Mouse (Mus musculus) forebrain, postnatal 0 days (tissue): ENCODE measurements at regions not wholly inside any gene's neighbourhood (a gene's known extent, or its start where the extent isn't known, plus 50 kb on each side); places are given as distances from the start of the nearest gene placed in this dataset.

Experiments
- ATAC-seq: fragments of 200-750 bp; cut with Nextera tagmentation; 2 replicates; pipeline ENCODE4 v1.8.0; 2017; ENCODE audit warnings: mild to moderate bottlenecking, moderate library complexity
- DNase-seq: peaks from one replicate; pipeline ENCODE4 v3.0.0-alpha.2; 2015
- H3K27ac ChIP-seq: fragments of 300-500 bp; sonication (generic); 2 replicates; pipeline ENCODE4 v1.5.1; 2014; ENCODE audit warnings: low read depth, mild to moderate bottlenecking, antibody characterized with exemption, low read length, moderate library complexity, mixed read lengths
- H3K27me3 ChIP-seq: fragments of 300-500 bp; sonication (generic); 2 replicates; pipeline ENCODE4 v1.6.1; 2014; ENCODE audit warnings: mild to moderate bottlenecking, low read length, mixed read lengths; ENCODE audit not compliant: insufficient read depth
- H3K36me3 ChIP-seq: fragments of 300-500 bp; sonication (generic); 2 replicates; pipeline ENCODE4 v1.6.1; 2014; ENCODE audit warnings: mild to moderate bottlenecking, moderate library complexity; ENCODE audit not compliant: insufficient read depth
- H3K4me1 ChIP-seq: fragments of 300-500 bp; sonication (generic); 2 replicates; pipeline ENCODE4 v1.6.1; 2014; ENCODE audit warnings: antibody characterized with exemption; ENCODE audit not compliant: insufficient read depth
- H3K4me2 ChIP-seq: fragments of 300-500 bp; sonication (generic); 2 replicates; pipeline ENCODE4 v1.6.1; 2014; ENCODE audit warnings: low read depth, mild to moderate bottlenecking, moderate library complexity
- H3K4me3 ChIP-seq: fragments of 300-500 bp; sonication (generic); 2 replicates; pipeline ENCODE4 v1.5.1; 2014; ENCODE audit warnings: low read depth, low read length, mixed read lengths
- H3K9ac ChIP-seq: fragments of 300-500 bp; sonication (generic); 2 replicates; pipeline ENCODE4 v1.6.1; 2014; ENCODE audit warnings: mild to moderate bottlenecking
- H3K9me3 ChIP-seq: fragments of 300-500 bp; sonication (generic); 2 replicates; pipeline ENCODE4 v1.6.1; 2016; ENCODE audit warnings: low read length
- CTCF ChIP-seq: sonication (generic); IDR thresholded peaks from 2 replicates; pipeline ENCODE4 v1.5.1; 2016; ENCODE audit warnings: antibody characterized with exemption, control low read depth, low read depth
- WGBS: fragments of 180-500 bp; shearing (Covaris S2); extraction: QIAGEN DNeasy Blood & Tissue Kit; methylation state at CpG from one replicate; pipeline ENCODE4 v1.1.7; 2014; 5-methylcytosine and 5-hydroxymethylcytosine counted together

- no peaks in the 10 kb centered on the region for H3K27me3 ChIP-seq
- no peaks in the 10 kb centered on the region for H3K36me3 ChIP-seq
- H3K4me1 ChIP-seq = peaks cover 9% of the 10 kb centered on the region; the same call in 1 of the 2 replicates
- no peak overlapping the region for H3K27ac ChIP-seq
- no peaks in the 10 kb centered on the region for H3K9me3 ChIP-seq
- H3K4me3 ChIP-seq = no peak overlapping the region
- DNase-seq (no peak), ATAC-seq (no peak)
- no peak overlapping the region for H3K4me2 ChIP-seq
- no peak overlapping the region for H3K9ac ChIP-seq
- WGBS = 91% methylated on average over 1 of the region's 1 CpGs
- no peak for TF ChIP-seq CTCF
Observed at GRCm38 (mm10) chr3:21813401-21813800, 263.1 kb upstream of the Tbl1xr1 start.

- Histone ChIP-seq H3K36me3 (no peaks in the 10 kb centered on the region), H3K4me1 (peaks cover 5% of the 10 kb centered on the region; the same call in 1 of the 2 replicates), H3K4me3 (no peak overlapping the region), H3K27me3 (no peaks in the 10 kb centered on the region), H3K9ac (no peak overlapping the region), H3K27ac (no peak overlapping the region), H3K9me3 (no peaks in the 10 kb centered on the region), H3K4me2 (no peak overlapping the region)
- no peak for TF ChIP-seq CTCF
- DNase-seq (peak; percentile 55), ATAC-seq (peak; percentile 63)
- 25% methylated on average over 4 of the region's 4 CpGs for WGBS
Observed at GRCm38 (mm10) chr3:21816968-21817858, 259.2 kb upstream of the Tbl1xr1 start.

- no peaks in the 10 kb centered on the region for H3K36me3 ChIP-seq
- no peak overlapping the region for H3K27ac ChIP-seq
- no peak for DNase-seq
- H3K9ac ChIP-seq = no peak overlapping the region
- 68% methylated on average over 4 of the region's 4 CpGs for WGBS
- H3K27me3 ChIP-seq = no peaks in the 10 kb centered on the region
- TF ChIP-seq CTCF = no peak
- no peak overlapping the region for H3K4me2 ChIP-seq
- no peak overlapping the region for H3K4me3 ChIP-seq
- peaks cover 8% of the 10 kb centered on the region; the same call in 1 of the 2 replicates for H3K4me1 ChIP-seq
- H3K9me3 ChIP-seq = no peaks in the 10 kb centered on the region
- no peak for ATAC-seq
Observed at GRCm38 (mm10) chr3:21819030-21819429, 257.4 kb upstream of the Tbl1xr1 start.

- Histone ChIP-seq H3K9ac (no peak overlapping the region), H3K9me3 (no peaks in the 10 kb centered on the region), H3K36me3 (no peaks in the 10 kb centered on the region), H3K27ac (no peak overlapping the region), H3K4me1 (peaks cover 11% of the 10 kb centered on the region; the same call in 1 of the 2 replicates), H3K27me3 (no peaks in the 10 kb centered on the region), H3K4me3 (no peak overlapping the region), H3K4me2 (no peak overlapping the region)
- WGBS = 67% methylated on average over 3 of the region's 3 CpGs
- no peak for TF ChIP-seq CTCF
- DNase-seq (no peak), ATAC-seq (no peak)
Observed at GRCm38 (mm10) chr3:21820051-21820598, 256.3 kb upstream of the Tbl1xr1 start.

- no peak for ATAC-seq
- Histone ChIP-seq H3K9ac (no peak overlapping the region), H3K4me3 (no peak overlapping the region), H3K27me3 (no peaks in the 10 kb centered on the region), H3K36me3 (no peaks in the 10 kb centered on the region), H3K4me1 (0 out of 2 replicates have a peak, but pooled peaks cover 6% of the 10 kb centered on the region), H3K4me2 (no peak overlapping the region), H3K9me3 (no peaks in the 10 kb centered on the region), H3K27ac (no peak overlapping the region)
- WGBS = 73% methylated on average over 4 of the region's 4 CpGs
- TF ChIP-seq CTCF = no peak
- no peak for DNase-seq
Observed at GRCm38 (mm10) chr3:21822675-21823074, 253.8 kb upstream of the Tbl1xr1 start.

- no peak for DNase-seq
- Histone ChIP-seq H3K27me3 (no peaks in the 10 kb centered on the region), H3K4me1 (0 out of 2 replicates have a peak, but pooled peaks cover 6% of the 10 kb centered on the region), H3K9ac (no peak overlapping the region), H3K36me3 (no peaks in the 10 kb centered on the region), H3K4me3 (no peak overlapping the region), H3K9me3 (no peaks in the 10 kb centered on the region), H3K27ac (no peak overlapping the region), H3K4me2 (no peak overlapping the region)
- no peak for ATAC-seq
- WGBS = 39% methylated on average over 4 of the region's 4 CpGs
- TF ChIP-seq CTCF = no peak
Observed at GRCm38 (mm10) chr3:21823331-21823730, 253.1 kb upstream of the Tbl1xr1 start.
